19 mouse cellular contexts compared by ENCODE assay signal in the genomic region with DNA sequence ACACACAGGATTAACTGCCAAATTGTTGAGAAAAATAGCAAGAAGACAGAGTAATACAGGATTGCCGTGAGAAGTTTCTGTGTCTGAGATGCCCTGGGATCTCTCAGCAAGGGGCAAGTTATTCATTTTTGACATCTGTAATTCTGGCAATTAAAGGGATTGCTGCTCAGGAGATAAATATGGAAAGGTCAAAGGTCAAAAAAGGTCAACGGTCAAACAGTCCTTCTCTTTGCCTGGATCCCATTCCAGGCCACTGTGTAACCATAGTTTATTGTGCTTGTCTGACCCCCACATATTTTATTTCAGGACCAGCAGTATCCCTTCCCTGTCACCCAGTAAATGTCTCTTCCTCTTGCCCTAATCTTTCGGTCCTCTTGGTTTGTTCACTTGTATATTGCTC.
DNase-seq lines count a peak whose midpoint lies in the region; ATAC-seq and TF ChIP-seq lines count a peak whose summit lies in the region.
"Had no signal": no experiment of that assay in that cellular context is flagged by ENCODE, and none has a peak within 500 bp of the region (broad histone marks: within the 10 kb centered on the region; RNA-seq: fewer than 3 reads in every experiment).

No protein-coding gene starts in this region.

- no peak for TF ChIP-seq CTCF in kidney, postnatal 0 days (IDR thresholded peaks at IDR 0.05; ENCODE audit: low read depth)

- H3K27ac ChIP-seq in kidney, postnatal 0 days: no peak overlapping the region
- no peak overlapping the region for H3K27ac ChIP-seq in kidney, embryonic 16.5 days (ENCODE audit: low read length)
- H3K27ac ChIP-seq: embryonic facial prominence, embryonic 12.5 days; heart, embryonic 10.5 days; hindbrain, embryonic 13.5 days had no signal

- no peak overlapping the region for H3K4me2 ChIP-seq in kidney, postnatal 0 days (ENCODE audit: low read length)
- H3K4me2 ChIP-seq in kidney, embryonic 16.5 days (replicated peaks; ENCODE audit: low read depth, low read length): no peak overlapping the region
- H3K4me2 ChIP-seq: embryonic facial prominence, embryonic 12.5 days; hindbrain, embryonic 13.5 days had no signal

- H3K36me3 ChIP-seq in kidney, postnatal 0 days (ENCODE audit: insufficient read depth, low read length): no peaks in the 10 kb centered on the region
- H3K36me3 ChIP-seq in kidney, embryonic 16.5 days (ENCODE audit: insufficient read depth, low read length): no peaks in the 10 kb centered on the region
- H3K36me3 ChIP-seq: embryonic facial prominence, embryonic 12.5 days; heart, embryonic 10.5 days; hindbrain, embryonic 13.5 days had no signal

- no peaks in the 10 kb centered on the region for H3K4me1 ChIP-seq in kidney, postnatal 0 days (replicated peaks; ENCODE audit: insufficient read depth, low read length)
- H3K4me1 ChIP-seq in kidney, embryonic 16.5 days (ENCODE audit: insufficient read depth, low read length): no peaks in the 10 kb centered on the region
- H3K4me1 ChIP-seq: embryonic facial prominence, embryonic 12.5 days; heart, embryonic 10.5 days; hindbrain, embryonic 13.5 days had no signal

- H3K27me3 ChIP-seq in kidney, postnatal 0 days (ENCODE audit: insufficient read depth, low read length): no peaks in the 10 kb centered on the region
- H3K27me3 ChIP-seq in kidney, embryonic 16.5 days (ENCODE audit: insufficient read depth, low read length): no peaks in the 10 kb centered on the region
- H3K27me3 ChIP-seq: embryonic facial prominence, embryonic 12.5 days; hindbrain, embryonic 13.5 days had no signal

- no peak for ATAC-seq in kidney, postnatal 0 days (replicated peaks; ENCODE audit: low FRiP score, low read depth)
- ATAC-seq in kidney, embryonic 16.5 days (ENCODE audit: low FRiP score, low TSS enrichment): no peak
- ATAC-seq: forebrain, embryonic 16.5 days had no signal

- 31% methylated on average over 3 of the region's 3 CpGs for WGBS in kidney, postnatal 0 days
- 30% methylated on average over 3 of the region's 3 CpGs for WGBS in kidney, embryonic 16.5 days

- no peak overlapping the region for H3K9ac ChIP-seq in kidney, postnatal 0 days (ENCODE audit: low read depth, low read length)
- no peak overlapping the region for H3K9ac ChIP-seq in kidney, embryonic 16.5 days (replicated peaks; ENCODE audit: low read length)
- H3K9ac ChIP-seq: embryonic facial prominence, embryonic 12.5 days; hindbrain, embryonic 13.5 days had no signal

- H3K9me3 ChIP-seq in kidney, postnatal 0 days (replicated peaks; ENCODE audit: low read length): no peaks in the 10 kb centered on the region
- H3K9me3 ChIP-seq in kidney, embryonic 16.5 days (ENCODE audit: low read length): no peaks in the 10 kb centered on the region
- H3K9me3 ChIP-seq: embryonic facial prominence, embryonic 12.5 days; heart, embryonic 10.5 days; hindbrain, embryonic 13.5 days had no signal

- H3K4me3 ChIP-seq in kidney, postnatal 0 days (replicated peaks; ENCODE audit: low read depth, low read length): no peak overlapping the region
- H3K4me3 ChIP-seq in kidney, embryonic 16.5 days (ENCODE audit: low read length): no peak overlapping the region
- H3K4me3 ChIP-seq: embryonic facial prominence, embryonic 12.5 days; heart, embryonic 10.5 days; hindbrain, embryonic 13.5 days had no signal

- peak; percentile 36 for DNase-seq in kidney, postnatal 0 days (ENCODE audit: low spot score)
- DNase-seq in NIH3T3 (ENCODE audit: low read depth): peak; percentile 2
- DNase-seq in embryo, embryonic 10 days (ENCODE audit: low spot score): peak; percentile 51
- peak; percentile 8 for DNase-seq in hindlimb bud, embryonic 11.5 days (ENCODE audit: extremely low spot score, low read depth, low spot score)
- no peak for DNase-seq in testis, postnatal 14 days (ENCODE audit: low spot score)
- DNase-seq in adipocyte (ENCODE audit: low spot score): no peak
- DNase-seq: adrenal gland, postnatal 10 days; cerebellum, adult 11 months; cerebellum, adult 8-10 months; cerebellum, postnatal 25 days; gastrocnemius, postnatal 10 days; heart, adult 18-20 months; heart, postnatal 10 days; heart, postnatal 4 days had no signal

Comparison
In these comparisons a context has a peak if more than half of its experiments do, and no peak if none do; other contexts are left out.
1. DNase-seq: peak in kidney, postnatal 0 days (single experiment), NIH3T3 (single experiment), embryo, embryonic 10 days (single experiment) and hindlimb bud, embryonic 11.5 days (single experiment); none in testis, postnatal 14 days (single experiment) and adipocyte (single experiment).